Mouse (Mus musculus) midbrain, embryonic 14.5 days (tissue): ENCODE measurements at regions not wholly inside any gene's neighbourhood (a gene's known extent, or its start where the extent isn't known, plus 50 kb on each side); places are given as distances from the start of the nearest gene placed in this dataset.

Experiments used
- ATAC-seq: fragments of 200-750 bp; cut with Nextera tagmentation; 2 replicates; pipeline ENCODE4 v1.8.0; 2017; ENCODE audit warnings: moderate number of reproducible peaks, moderate library complexity; ENCODE audit not compliant: low FRiP score, low TSS enrichment
- DNase-seq: peaks from one replicate; pipeline ENCODE4 v3.0.0-alpha.2; 2015
- H3K27ac ChIP-seq: fragments of 300-500 bp; sonication (generic); replicated peaks from 2 replicates; pipeline ENCODE4 v1.5.1; 2014; ENCODE audit warnings: mild to moderate bottlenecking, low read depth, low read length, moderate library complexity
- H3K27me3 ChIP-seq: fragments of 300-500 bp; sonication (generic); 2 replicates; pipeline ENCODE4 v1.6.1; 2014; ENCODE audit warnings: low read length, control low read depth, mixed read lengths; ENCODE audit not compliant: control insufficient read depth, insufficient read depth
- H3K36me3 ChIP-seq: fragments of 300-500 bp; sonication (generic); 2 replicates; pipeline ENCODE4 v1.6.1; 2014; ENCODE audit warnings: low read length, control low read depth; ENCODE audit not compliant: control insufficient read depth, insufficient read depth
- H3K4me1 ChIP-seq: fragments of 300-500 bp; sonication (generic); 2 replicates; pipeline ENCODE4 v1.6.1; 2014; ENCODE audit warnings: mild to moderate bottlenecking, antibody characterized with exemption, low read length, control low read depth; ENCODE audit not compliant: control insufficient read depth, insufficient read depth
- H3K4me2 ChIP-seq: fragments of 300-500 bp; sonication (generic); 2 replicates; pipeline ENCODE4 v1.6.1; 2014; ENCODE audit warnings: mild to moderate bottlenecking, low read length, moderate library complexity
- H3K4me3 ChIP-seq: fragments of 300-500 bp; sonication (generic); replicated peaks from 2 replicates; pipeline ENCODE4 v1.5.1; 2014; ENCODE audit warnings: low read depth, low read length
- H3K9ac ChIP-seq: fragments of 300-500 bp; sonication (generic); replicated peaks from 2 replicates; pipeline ENCODE4 v1.6.1; 2014; ENCODE audit warnings: mild to moderate bottlenecking, low read length, moderate library complexity
- H3K9me3 ChIP-seq: fragments of 300-500 bp; sonication (generic); 2 replicates; pipeline ENCODE4 v1.6.1; 2016; ENCODE audit warnings: low read length, control low read depth, mixed read lengths; ENCODE audit not compliant: control insufficient read depth
- WGBS: fragments of 180-500 bp; shearing (Covaris S2); extraction: QIAGEN DNeasy Blood & Tissue Kit; methylation state at CpG from one replicate; pipeline ENCODE4 v1.1.7; 2014; 5-methylcytosine and 5-hydroxymethylcytosine counted together

- DNase-seq = no peak
- Histone ChIP-seq H3K36me3 (no peaks in the 10 kb centered on the region), H3K9ac (no peak overlapping the region), H3K4me3 (no peak overlapping the region), H3K4me2 (no peak overlapping the region), H3K27me3 (no peaks in the 10 kb centered on the region), H3K9me3 (no peaks in the 10 kb centered on the region), H3K4me1 (no peaks in the 10 kb centered on the region), H3K27ac (no peak overlapping the region)
- 82% methylated on average over 14 of the region's 14 CpGs for WGBS
- no peak for ATAC-seq
Observed at GRCm38 (mm10) chr11:17501120-17502043, 244.0 kb downstream of the C1d start.

DNA sequence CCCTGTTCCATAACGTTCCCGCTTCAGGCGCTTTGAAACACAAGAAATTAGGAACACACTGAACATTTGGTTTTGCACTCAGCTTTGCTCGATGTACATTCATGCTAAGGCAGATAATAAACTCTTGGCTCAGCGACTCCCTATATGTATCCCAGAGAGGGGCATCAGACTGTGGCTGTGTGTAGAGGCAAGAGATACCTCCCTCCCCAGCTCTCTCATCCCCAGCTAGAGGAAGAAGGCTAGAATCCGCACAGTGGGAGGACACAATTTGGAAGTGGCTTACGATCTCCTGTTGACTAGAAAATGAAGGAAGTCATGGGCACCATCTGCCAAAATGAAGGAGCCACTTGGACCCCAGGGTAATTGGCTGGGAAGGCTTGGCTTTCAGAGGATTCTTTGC, 244.7 kb downstream of the C1d start:
- Histone ChIP-seq H3K4me1 (no peaks in the 10 kb centered on the region), H3K4me2 (no peak overlapping the region), H3K27me3 (no peaks in the 10 kb centered on the region), H3K9me3 (no peaks in the 10 kb centered on the region), H3K9ac (no peak overlapping the region), H3K4me3 (no peak overlapping the region), H3K27ac (no peak overlapping the region), H3K36me3 (no peaks in the 10 kb centered on the region)
- 91% methylated on average over 7 of the region's 7 CpGs for WGBS
- ATAC-seq (no peak), DNase-seq (no peak)

GRCm38 (mm10) chr11:17522220-17522919, 265.0 kb downstream of the C1d start:
- H3K27ac ChIP-seq = no peak overlapping the region
- H3K4me2 ChIP-seq = no peak overlapping the region
- DNase-seq = no peak
- no peak for ATAC-seq
- 90% methylated on average over 12 of the region's 12 CpGs for WGBS
- H3K9ac ChIP-seq = no peak overlapping the region
- no peak overlapping the region for H3K4me3 ChIP-seq
- no peaks in the 10 kb centered on the region; the same call in 1 of the 2 replicates for H3K4me1 ChIP-seq
- H3K27me3 ChIP-seq = no peaks in the 10 kb centered on the region
- no peaks in the 10 kb centered on the region for H3K36me3 ChIP-seq
- H3K9me3 ChIP-seq = no peaks in the 10 kb centered on the region

DNA sequence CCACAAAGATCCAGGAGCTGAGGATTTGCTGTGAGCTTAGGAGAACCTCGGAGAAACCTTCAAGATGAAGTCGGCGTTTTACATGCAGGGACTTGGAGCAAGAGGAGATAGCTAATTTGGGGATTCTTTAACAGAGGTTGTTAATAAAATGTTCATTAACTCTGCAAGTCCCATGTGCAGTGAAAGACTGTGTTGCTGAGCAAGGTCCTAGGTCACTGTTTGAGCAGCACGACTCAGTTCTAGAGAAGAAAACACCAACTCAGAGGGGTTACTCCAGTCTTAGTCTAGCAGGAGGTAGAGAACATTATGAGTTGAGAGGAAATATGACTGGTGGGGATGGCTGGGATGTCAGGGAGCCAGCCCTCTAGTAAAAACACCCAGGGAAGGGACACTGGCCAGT, 265.9 kb downstream of the C1d start:
- no peaks in the 10 kb centered on the region for H3K27me3 ChIP-seq
- H3K9me3 ChIP-seq = no peaks in the 10 kb centered on the region
- no peak overlapping the region for H3K4me3 ChIP-seq
- no peak overlapping the region for H3K4me2 ChIP-seq
- no peak for DNase-seq
- no peaks in the 10 kb centered on the region for H3K36me3 ChIP-seq
- no peak overlapping the region for H3K9ac ChIP-seq
- no peak overlapping the region for H3K27ac ChIP-seq
- H3K4me1 ChIP-seq = no peaks in the 10 kb centered on the region; the same call in 1 of the 2 replicates
- no peak for ATAC-seq
- WGBS = 93% methylated on average over 4 of the region's 4 CpGs

- Histone ChIP-seq H3K4me2 (no peak overlapping the region), H3K9me3 (no peaks in the 10 kb centered on the region), H3K27me3 (no peaks in the 10 kb centered on the region), H3K9ac (no peak overlapping the region), H3K4me3 (no peak overlapping the region), H3K4me1 (no peaks in the 10 kb centered on the region; the same call in 1 of the 2 replicates), H3K27ac (no peak overlapping the region), H3K36me3 (no peaks in the 10 kb centered on the region)
- DNase-seq (no peak), ATAC-seq (no peak)
- WGBS = 14% methylated on average over 7 of the region's 7 CpGs
Observed at GRCm38 (mm10) chr11:17524985-17525775, 267.8 kb downstream of the C1d start.

GRCm38 (mm10) chr11:17526476-17526875, 269.1 kb downstream of the C1d start:
- H3K4me3 ChIP-seq = no peak overlapping the region
- no peak for ATAC-seq
- 54% methylated on average over 5 of the region's 5 CpGs for WGBS

DNA sequence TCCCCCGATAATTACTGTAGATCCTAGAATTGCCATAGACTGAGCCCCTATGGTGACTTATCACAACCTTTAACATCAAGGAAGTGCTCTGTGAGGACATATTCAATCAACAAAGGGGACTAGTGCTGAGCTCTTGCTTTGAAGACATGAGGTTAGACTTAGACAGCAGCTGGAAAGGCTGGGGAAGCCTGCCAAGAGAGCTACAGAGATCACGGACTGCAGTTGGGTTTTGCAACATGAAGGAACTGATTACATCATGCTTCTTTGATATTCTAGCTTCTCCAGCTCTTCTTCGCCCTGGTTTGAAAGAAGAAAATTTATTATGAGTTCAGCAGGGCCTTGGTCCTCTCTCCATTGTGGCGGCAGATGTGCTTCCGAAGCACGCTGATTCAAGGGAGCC, 271.2 kb downstream of the C1d start:
- ATAC-seq (no peak), DNase-seq (no peak)
- H3K36me3 ChIP-seq = no peaks in the 10 kb centered on the region
- H3K4me2 ChIP-seq = no peak overlapping the region
- 94% methylated on average over 6 of the region's 6 CpGs for WGBS
- no peaks in the 10 kb centered on the region for H3K9me3 ChIP-seq
- H3K9ac ChIP-seq = no peak overlapping the region
- no peaks in the 10 kb centered on the region for H3K27me3 ChIP-seq
- no peak overlapping the region for H3K27ac ChIP-seq
- no peak overlapping the region for H3K4me3 ChIP-seq
- H3K4me1 ChIP-seq = no peaks in the 10 kb centered on the region; the same call in 1 of the 2 replicates

More at GRCm38 (mm10) chr11:17526476-17526875, 269.1 kb downstream of the C1d start:
- H3K4me1 ChIP-seq = no peaks in the 10 kb centered on the region; the same call in 1 of the 2 replicates
- no peaks in the 10 kb centered on the region for H3K27me3 ChIP-seq
- H3K4me2 ChIP-seq = no peak overlapping the region
- DNase-seq = no peak
- no peaks in the 10 kb centered on the region for H3K36me3 ChIP-seq
- no peaks in the 10 kb centered on the region for H3K9me3 ChIP-seq
- no peak overlapping the region for H3K27ac ChIP-seq
- no peak overlapping the region for H3K9ac ChIP-seq

DNA sequence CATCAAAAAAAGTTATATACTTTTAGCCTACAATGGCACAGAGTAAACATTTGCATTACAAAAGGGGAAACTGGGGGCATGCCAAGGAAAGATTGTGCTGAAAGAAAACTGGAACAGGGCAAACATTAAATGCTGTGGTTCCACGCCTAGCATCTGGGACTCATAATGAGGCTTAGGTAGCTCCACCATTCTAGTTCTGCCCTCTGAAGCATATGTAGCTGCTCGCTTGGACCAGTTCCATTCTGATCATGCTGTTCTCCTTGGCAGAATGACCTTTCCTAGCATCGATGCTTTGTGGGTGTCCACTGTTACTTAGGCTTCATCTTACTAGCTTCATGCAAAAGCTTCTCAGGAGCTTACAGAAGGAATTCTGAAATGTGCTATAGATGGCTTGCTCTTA, 276.3 kb downstream of the C1d start:
- no peak overlapping the region for H3K27ac ChIP-seq
- H3K36me3 ChIP-seq = no peaks in the 10 kb centered on the region
- H3K4me3 ChIP-seq = no peak overlapping the region
- 74% methylated on average over 3 of the region's 3 CpGs for WGBS
- no peak for DNase-seq
- no peak overlapping the region for H3K4me2 ChIP-seq
- no peaks in the 10 kb centered on the region for H3K27me3 ChIP-seq
- no peak overlapping the region for H3K9ac ChIP-seq
- no peak for ATAC-seq
- H3K9me3 ChIP-seq = no peaks in the 10 kb centered on the region
- no peaks in the 10 kb centered on the region for H3K4me1 ChIP-seq
